Mouse (Mus musculus) central nervous system, embryonic 11.5 days (tissue): Measurements from ENCODE around the gene Accs. TPM values are rescaled to one million over a fixed set of nuclear protein-coding genes. Genes with fewer than 3 reads are reported as not detected.

Experiments
- polyA plus RNA-seq: library from polyadenylated mRNA; depleted of rRNA; stranded (reverse); fragments of >200 nt; gene quantifications from 2 replicates; pipeline ENCODE4 v1.2.3, GENCODE M21; 2012; rRNA removed

The Accs gene
- polyA plus RNA-seq: 25.8 and 28.3 TPM in 2 replicates

GRCm38 (mm10) chr2:93849505-93850089 lies at the start of gene Accs:
Gene Accs (minus strand): TSS chr2:93849943.

GRCm38 (mm10) chr2:93869107-93869600 lies 19.4 kb upstream of the Accs start, which contains the start of gene Accsl:
Gene Accsl (minus strand): TSS chr2:93869157.

GRCm38 (mm10) chr2:93822045-93822749 lies 27.5 kb downstream of the Accs start, which contains the start of gene Ext2:
Gene Ext2 (minus strand): TSS chr2:93822568.

Other genes with a start within 250 kb of the Accs start
- gene Alx4, start 207.6 kb downstream of the Accs start, polyA plus RNA-seq: 15.4 and 15.7 TPM in 2 replicates
- gene Ext2, start 27.4 kb downstream of the Accs start, polyA plus RNA-seq: 29.0 and 40.0 TPM in 2 replicates
- gene Accsl, start 19.2 kb upstream of the Accs start, polyA plus RNA-seq: 0.11 TPM in 1 of 2 replicates, not detected in the other
- 7.5 and 12.2 TPM in 2 replicates for gene Gm13889, start 107.3 kb upstream of the Accs start, polyA plus RNA-seq
- not detected in 2 replicates for gene Gm27027, start 146.4 kb upstream of the Accs start, polyA plus RNA-seq
- 37.9 and 63.9 TPM in 2 replicates for gene Alkbh3, start 160.9 kb upstream of the Accs start, polyA plus RNA-seq